ENCODE assay signal across 29 mouse cellular contexts in genomic region chr12:54401665-54402064, GRCm38 (mm10).
DNase-seq lines count a peak whose midpoint lies in the region; ATAC-seq lines count a peak whose summit lies in the region.
"Had no signal": no experiment of that assay in that cellular context is flagged by ENCODE, and none has a peak within 500 bp of the region (broad histone marks: within the 10 kb centered on the region; RNA-seq: fewer than 3 reads in every experiment).

No protein-coding gene starts in this region.

- no peaks in the 10 kb centered on the region for H3K9me3 ChIP-seq in heart, embryonic 13.5 days
- peaks cover 8% of the 10 kb centered on the region for H3K9me3 ChIP-seq in megakaryocyte, embryonic 14.5 days
- H3K9me3 ChIP-seq: forebrain, embryonic 13.5 days; hindbrain, embryonic 10.5 days; hindbrain, embryonic 15.5 days; midbrain, embryonic 15.5 days; stomach, embryonic 15.5 days had no signal

- no peak overlapping the region for H3K4me3 ChIP-seq in heart, embryonic 13.5 days
- peak overlapping the region; percentile 10 for H3K4me3 ChIP-seq in megakaryocyte, embryonic 14.5 days (replicated peaks)
- H3K4me3 ChIP-seq: forebrain, embryonic 13.5 days; hindbrain, embryonic 10.5 days; hindbrain, embryonic 15.5 days; layer of hippocampus, adult 2 months; midbrain, embryonic 10.5 days; midbrain, embryonic 15.5 days; stomach, embryonic 15.5 days had no signal

- no peaks in the 10 kb centered on the region for H3K36me3 ChIP-seq in heart, embryonic 13.5 days
- H3K36me3 ChIP-seq in megakaryocyte, embryonic 14.5 days (replicated peaks; ENCODE audit: low read length), result no peaks in the 10 kb centered on the region
- H3K36me3 ChIP-seq: hindbrain, embryonic 10.5 days; hindbrain, embryonic 15.5 days; midbrain, embryonic 10.5 days; midbrain, embryonic 15.5 days; stomach, embryonic 15.5 days had no signal

- DNase-seq in frontal cortex, postnatal 10 days (ENCODE audit: low spot score in 2 of 2), result no peak
- no peak for DNase-seq in heart, postnatal 14 days
- DNase-seq in thymus, postnatal 36 days, result no peak
- DNase-seq: adrenal gland, postnatal 10 days; cerebellum, adult 18-20 months; gastrocnemius, postnatal 10 days; kidney, adult 18-20 months; kidney, postnatal 36 days; liver; lung, adult 2 months; lung, postnatal 10 days; right cerebral cortex, postnatal 25 days; thymus, adult 2 months; thymus, postnatal 4 days had no signal

- ATAC-seq in frontal cortex, adult (ENCODE audit: low TSS enrichment), result peak; percentile 9; the same call in 1 of the 2 replicates
- no peak for ATAC-seq in heart, embryonic 13.5 days (ENCODE audit: extremely low read depth, insufficient number of reproducible peaks, low FRiP score, low TSS enrichment)
- ATAC-seq in megakaryocyte, adult 5-6 weeks (ENCODE audit: poor library complexity, severe bottlenecking), result no peak
- ATAC-seq: forebrain, embryonic 13.5 days; inflammation-experienced regulatory T-cells, adult 6 months; midbrain, embryonic 15.5 days; Patski had no signal

- intact Hi-C loops in heart, postnatal 14 days (cut with DNase I), result loop anchor here (5.0 kb wide), 1 partner anchor 114 kb away; no protein-coding TSS in a partner anchor

- no peaks in the 10 kb centered on the region for H3K27me3 ChIP-seq in heart, embryonic 13.5 days (replicated peaks)
- H3K27me3 ChIP-seq in megakaryocyte, embryonic 14.5 days (replicated peaks), result peaks cover 2% of the 10 kb centered on the region
- H3K27me3 ChIP-seq: forebrain, embryonic 13.5 days; hindbrain, embryonic 15.5 days; midbrain, embryonic 15.5 days; Patski; stomach, embryonic 15.5 days had no signal

- H3K9ac ChIP-seq in heart, embryonic 13.5 days, result no peak overlapping the region
- H3K9ac ChIP-seq: forebrain, embryonic 13.5 days; hindbrain, embryonic 15.5 days; liver, embryonic 14.5 days; midbrain, embryonic 15.5 days; stomach, embryonic 15.5 days had no signal

- H3K27ac ChIP-seq in heart, embryonic 13.5 days (replicated peaks), result 0 out of 2 replicates have a peak overlapping the region, but pooled peaks have one; percentile 21
- H3K27ac ChIP-seq: forebrain, embryonic 13.5 days; hindbrain, embryonic 10.5 days; hindbrain, embryonic 15.5 days; layer of hippocampus, adult 2 months; liver, embryonic 14.5 days; macrophage; midbrain, embryonic 10.5 days; midbrain, embryonic 15.5 days; stomach, embryonic 15.5 days had no signal

- no peak overlapping the region for H3K4me2 ChIP-seq in heart, embryonic 13.5 days
- H3K4me2 ChIP-seq: forebrain, embryonic 13.5 days; hindbrain, embryonic 15.5 days; midbrain, embryonic 15.5 days; stomach, embryonic 15.5 days had no signal

- H3K4me1 ChIP-seq in heart, embryonic 13.5 days, result peaks cover 40% of the 10 kb centered on the region
- no peaks in the 10 kb centered on the region for H3K4me1 ChIP-seq in megakaryocyte, embryonic 14.5 days

- 37% methylated on average over 1 of the region's 1 CpGs for WGBS in heart, embryonic 13.5 days
